Mouse (Mus musculus): ENCODE measurements at regions not wholly inside any gene's neighbourhood (a gene's known extent, or its start where the extent isn't known, plus 50 kb on each side); places are given as distances from the start of the nearest gene placed in this dataset.

GRCm38 (mm10) chr1:166944540-166944939 is 56.7 kb upstream of the Fam78b start:
- no peak overlapping the region for H3K4me3 ChIP-seq (ENCODE audit: low read length)
- ATAC-seq, result no peak
- no peak overlapping the region for H3K27ac ChIP-seq (ENCODE audit: low read length)
- no peak overlapping the region for H3K9ac ChIP-seq (ENCODE audit: low read depth, low read length)
- WGBS, result 69% methylated on average over 7 of the region's 7 CpGs
- no peak overlapping the region for H3K4me2 ChIP-seq (ENCODE audit: low read depth, low read length)
- no peaks in the 10 kb centered on the region for H3K9me3 ChIP-seq (ENCODE audit: control insufficient read depth, low read length)
- no peaks in the 10 kb centered on the region for H3K27me3 ChIP-seq (replicated peaks; ENCODE audit: control insufficient read depth, insufficient read depth, low read length)
- H3K4me1 ChIP-seq (ENCODE audit: control insufficient read depth, insufficient read depth, low read length), result no peaks in the 10 kb centered on the region
- H3K36me3 ChIP-seq (ENCODE audit: control insufficient read depth, insufficient read depth, low read length), result no peaks in the 10 kb centered on the region

- no peaks in the 10 kb centered on the region for H3K36me3 ChIP-seq (ENCODE audit: control insufficient read depth, insufficient read depth, low read length)
- 44% methylated on average over 15 of the region's 15 CpGs for WGBS
- H3K27ac ChIP-seq (ENCODE audit: low read length), result no peak overlapping the region
- no peak for ATAC-seq
- H3K9me3 ChIP-seq (ENCODE audit: control insufficient read depth, low read length), result no peaks in the 10 kb centered on the region
- no peaks in the 10 kb centered on the region for H3K4me1 ChIP-seq (ENCODE audit: control insufficient read depth, insufficient read depth, low read length)
- H3K4me3 ChIP-seq (ENCODE audit: low read length), result no peak overlapping the region
- no peak overlapping the region for H3K4me2 ChIP-seq (ENCODE audit: low read depth, low read length)
- H3K9ac ChIP-seq (ENCODE audit: low read depth, low read length), result no peak overlapping the region
- H3K27me3 ChIP-seq (replicated peaks; ENCODE audit: control insufficient read depth, insufficient read depth, low read length), result no peaks in the 10 kb centered on the region
Observed at GRCm38 (mm10) chr1:166947844-166948702, 53.1 kb upstream of the Fam78b start.
